Mouse (Mus musculus): Measurements from ENCODE around the gene Batf3. TPM values are rescaled to one million over a fixed set of nuclear protein-coding genes. Genes with fewer than 3 reads are reported as not detected.
A peak's percentile ranks its signal among the peaks of the same experiment; 100 is the strongest.
"Not testable (repeated sequence)": the region's sequence is repeated elsewhere in the genome, so short reads cannot be mapped to it uniquely, and the experiment has no call there.

The Batf3 gene
- total and polyA plus RNA-seq, 2 experiments from 2014 or later: 1.6 to 4.9 TPM

DNA sequence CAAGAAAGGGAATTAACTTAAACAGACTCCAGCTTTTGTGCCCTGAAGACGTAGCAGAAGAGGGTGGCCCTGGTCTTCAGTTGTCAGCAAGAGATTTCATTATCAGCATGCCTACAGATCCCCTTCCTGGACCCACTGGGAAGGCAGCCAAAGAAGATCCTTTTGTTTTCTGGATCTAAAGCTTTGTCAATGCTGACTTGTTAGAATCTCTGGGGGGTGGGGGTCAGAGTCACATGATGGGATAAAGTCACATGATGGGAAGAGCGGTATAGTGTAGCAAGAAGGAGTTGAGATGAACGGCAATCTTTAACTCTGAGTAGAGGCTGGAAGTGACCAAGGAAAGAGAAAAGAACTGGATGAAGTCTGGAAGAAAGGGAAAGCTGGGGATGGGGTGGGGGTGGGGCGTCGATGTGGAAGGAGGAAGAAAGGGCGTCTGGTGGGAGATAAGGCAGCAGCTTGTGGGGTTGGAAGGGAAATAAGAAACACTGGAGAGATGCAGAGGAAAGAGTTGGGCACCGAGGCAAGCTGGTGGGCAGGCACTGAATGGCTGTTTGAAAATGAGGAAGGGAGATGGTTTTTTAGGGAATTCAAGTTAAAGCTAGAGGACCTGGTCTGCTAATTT lies 41.3 kb downstream of the Batf3 start:
- DNase-seq (ENCODE audit: low spot score): no peak
- ATAC-seq (ENCODE audit: low FRiP score): no peak
- H3K4me3 ChIP-seq (ENCODE audit: low read depth, low read length): no peak overlapping the region
- H3K27ac ChIP-seq (ENCODE audit: low read depth, low read length): no peak overlapping the region
- H3K4me1 ChIP-seq (ENCODE audit: insufficient read depth, low read length): no peaks in the 10 kb centered on the region
- no peak for TF ChIP-seq CTCF (IDR thresholded peaks at IDR 0.05)
- no peak overlapping the region for H3K4me2 ChIP-seq (ENCODE audit: low read depth, low read length, poor library complexity, severe bottlenecking)
- WGBS: 68% methylated on average over 7 of the region's 7 CpGs
- no peaks in the 10 kb centered on the region; the same call in 1 of the 2 replicates for H3K27me3 ChIP-seq (ENCODE audit: insufficient read depth, low read length)
- H3K36me3 ChIP-seq (ENCODE audit: insufficient read depth, low read length): no peaks in the 10 kb centered on the region
- H3K9me3 ChIP-seq (ENCODE audit: low read length): no peaks in the 10 kb centered on the region
- no peak overlapping the region for H3K9ac ChIP-seq (replicated peaks; ENCODE audit: low read length, poor library complexity, severe bottlenecking)

DNA sequence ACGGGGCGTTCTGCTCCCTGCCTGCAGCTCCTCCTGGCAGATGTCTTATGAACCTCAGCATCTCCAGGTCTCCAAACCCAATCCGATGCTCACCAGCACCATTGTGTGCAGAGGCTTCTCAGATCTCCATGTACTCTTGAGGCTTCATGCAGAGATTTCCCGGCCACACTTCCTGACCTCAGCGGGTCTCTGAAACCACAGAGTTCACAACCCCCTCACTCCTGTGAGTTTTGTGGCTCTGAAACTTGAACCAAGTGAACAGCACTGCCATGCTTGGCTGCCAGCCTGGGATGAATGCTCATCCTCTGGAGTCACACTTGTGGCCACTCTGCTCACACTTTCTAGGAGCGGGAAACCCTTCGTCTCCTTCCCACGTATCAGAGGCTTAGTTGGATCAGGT lies 43.3 kb downstream of the Batf3 start:
- H3K4me2 ChIP-seq (ENCODE audit: low read depth, low read length, poor library complexity, severe bottlenecking): no peak overlapping the region
- H3K9me3 ChIP-seq (ENCODE audit: low read length): no peaks in the 10 kb centered on the region
- no peak for TF ChIP-seq CTCF (IDR thresholded peaks at IDR 0.05)
- no peak overlapping the region for H3K4me3 ChIP-seq (ENCODE audit: low read depth, low read length)
- DNase-seq (ENCODE audit: low spot score) (no peak), ATAC-seq (ENCODE audit: low FRiP score) (no peak)
- H3K4me1 ChIP-seq (ENCODE audit: insufficient read depth, low read length): no peaks in the 10 kb centered on the region
- no peaks in the 10 kb centered on the region for H3K36me3 ChIP-seq (ENCODE audit: insufficient read depth, low read length)
- 88% methylated on average over 8 of the region's 8 CpGs for WGBS
- H3K27me3 ChIP-seq (ENCODE audit: insufficient read depth, low read length): no peaks in the 10 kb centered on the region; the same call in 1 of the 2 replicates
- no peak overlapping the region for H3K27ac ChIP-seq (ENCODE audit: low read depth, low read length)
- H3K9ac ChIP-seq (replicated peaks; ENCODE audit: low read length, poor library complexity, severe bottlenecking): no peak overlapping the region

DNA sequence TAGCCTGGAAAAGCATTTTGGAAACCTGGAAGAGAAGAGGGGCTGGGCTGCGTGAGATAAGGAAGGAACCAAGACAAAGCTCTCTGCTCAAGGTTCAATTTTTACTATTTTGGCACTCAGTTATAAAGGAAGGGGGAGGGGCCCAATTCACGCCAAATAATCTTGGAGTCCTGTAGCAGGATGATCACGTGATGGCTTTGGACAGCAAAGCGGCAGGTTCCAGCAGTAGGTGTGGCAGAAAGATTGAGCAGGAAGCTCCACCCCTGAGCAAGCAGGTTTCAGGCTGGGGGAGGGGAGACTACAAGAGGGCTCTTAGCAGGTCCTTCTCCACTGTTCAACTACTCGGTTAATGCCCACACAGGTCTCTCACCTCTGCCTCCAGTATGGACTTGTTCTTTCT lies 51.8 kb downstream of the Batf3 start:
- H3K9me3 ChIP-seq (ENCODE audit: low read length); H3K36me3 ChIP-seq (ENCODE audit: insufficient read depth, low read length); DNase-seq (ENCODE audit: low spot score): not testable (repeated sequence)

DNA sequence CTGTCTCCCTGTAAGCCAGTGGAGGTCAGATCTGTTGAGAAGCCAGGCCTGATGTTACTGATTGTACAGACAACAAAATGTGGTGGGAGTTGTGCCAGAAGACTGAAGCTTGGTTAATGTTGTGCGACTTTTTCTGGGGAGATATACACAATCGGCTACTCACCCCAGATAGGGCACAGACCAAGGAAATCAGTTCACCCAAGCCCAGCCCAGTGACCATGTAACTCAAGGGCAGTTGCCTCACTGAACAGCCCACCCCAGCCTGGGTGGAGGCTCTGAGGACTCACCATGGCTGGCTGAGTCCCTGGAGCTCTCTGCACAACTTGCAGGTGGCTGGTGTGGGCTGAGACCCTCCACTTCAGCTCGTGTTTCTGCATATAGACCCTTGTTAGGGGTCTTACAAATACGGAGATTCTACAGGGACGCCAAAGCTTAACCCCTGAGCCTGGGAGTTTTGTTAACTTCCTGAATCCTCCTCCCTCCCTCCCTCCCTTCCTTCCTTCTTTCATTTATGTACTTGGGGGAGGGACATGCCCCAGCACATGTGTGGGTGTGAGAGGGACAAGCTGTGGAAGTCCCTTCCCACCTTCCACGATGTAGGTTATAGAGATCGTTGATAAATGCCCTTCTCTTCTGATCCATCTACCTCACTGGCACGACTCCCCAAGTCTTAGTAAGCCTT lies 53.4 kb downstream of the Batf3 start:
- no peak for ATAC-seq (ENCODE audit: low FRiP score)
- WGBS: 80% methylated on average over 8 of the region's 8 CpGs

More for the DNA sequence above, 51.8 kb downstream of the Batf3 start:
- H3K4me1 ChIP-seq (ENCODE audit: insufficient read depth, low read length); H3K4me2 ChIP-seq (ENCODE audit: low read depth, low read length, poor library complexity, severe bottlenecking); ATAC-seq (ENCODE audit: low FRiP score); H3K27ac ChIP-seq (ENCODE audit: low read depth, low read length); H3K9ac ChIP-seq (replicated peaks; ENCODE audit: low read length, poor library complexity, severe bottlenecking); H3K4me3 ChIP-seq (ENCODE audit: low read depth, low read length); H3K27me3 ChIP-seq (ENCODE audit: insufficient read depth, low read length): not testable (repeated sequence)
- WGBS: 88% methylated on average over 5 of the region's 5 CpGs

DNA sequence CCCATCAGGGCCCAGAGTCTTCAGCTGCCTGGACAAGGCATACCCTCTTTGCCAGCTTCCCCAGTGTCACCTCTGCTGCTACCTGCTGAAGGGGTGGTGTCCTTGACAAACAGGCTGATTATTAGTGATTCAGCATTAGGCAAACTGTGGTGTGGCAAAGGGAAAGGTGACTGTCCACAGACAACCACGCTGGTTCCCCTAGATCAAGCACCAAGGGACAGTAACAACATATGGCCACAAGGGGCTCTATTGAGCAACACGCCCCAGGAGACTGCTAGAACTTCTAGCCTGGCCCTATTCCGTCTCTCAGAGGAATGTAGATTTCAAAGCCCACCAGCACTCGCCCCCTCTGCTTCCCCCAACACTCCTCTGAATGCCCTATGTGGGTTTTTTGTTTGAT lies 55.4 kb downstream of the Batf3 start:
- 13% methylated on average over 4 of the region's 4 CpGs for WGBS
- ATAC-seq (ENCODE audit: low FRiP score): no peak
- no peak overlapping the region for H3K4me3 ChIP-seq (ENCODE audit: low read depth, low read length)
- H3K27me3 ChIP-seq (ENCODE audit: insufficient read depth, low read length): no peaks in the 10 kb centered on the region
- H3K27ac ChIP-seq (ENCODE audit: low read depth, low read length): no peak overlapping the region
- H3K36me3 ChIP-seq (ENCODE audit: insufficient read depth, low read length): no peaks in the 10 kb centered on the region
- H3K4me2 ChIP-seq (ENCODE audit: low read depth, low read length, poor library complexity, severe bottlenecking): no peak overlapping the region
- no peaks in the 10 kb centered on the region for H3K4me1 ChIP-seq (ENCODE audit: insufficient read depth, low read length)
- H3K9me3 ChIP-seq (ENCODE audit: low read length): no peaks in the 10 kb centered on the region
- TF ChIP-seq CTCF (IDR thresholded peaks at IDR 0.05): peak; percentile 74
- DNase-seq (ENCODE audit: low spot score): peak; percentile 49
- H3K9ac ChIP-seq (replicated peaks; ENCODE audit: low read length, poor library complexity, severe bottlenecking): no peak overlapping the region

More for the DNA sequence above, 53.4 kb downstream of the Batf3 start:
- H3K4me2 ChIP-seq (ENCODE audit: low read depth, low read length, poor library complexity, severe bottlenecking): no peak overlapping the region
- H3K4me1 ChIP-seq (ENCODE audit: insufficient read depth, low read length): no peaks in the 10 kb centered on the region
- no peaks in the 10 kb centered on the region for H3K9me3 ChIP-seq (ENCODE audit: low read length)
- no peaks in the 10 kb centered on the region for H3K27me3 ChIP-seq (ENCODE audit: insufficient read depth, low read length)
- H3K27ac ChIP-seq (ENCODE audit: low read depth, low read length): no peak overlapping the region
- no peak for TF ChIP-seq CTCF (IDR thresholded peaks at IDR 0.05)
- no peak for DNase-seq (ENCODE audit: low spot score)
- no peak overlapping the region for H3K9ac ChIP-seq (replicated peaks; ENCODE audit: low read length, poor library complexity, severe bottlenecking)
- H3K4me3 ChIP-seq (ENCODE audit: low read depth, low read length): no peak overlapping the region
- no peaks in the 10 kb centered on the region for H3K36me3 ChIP-seq (ENCODE audit: insufficient read depth, low read length)

DNA sequence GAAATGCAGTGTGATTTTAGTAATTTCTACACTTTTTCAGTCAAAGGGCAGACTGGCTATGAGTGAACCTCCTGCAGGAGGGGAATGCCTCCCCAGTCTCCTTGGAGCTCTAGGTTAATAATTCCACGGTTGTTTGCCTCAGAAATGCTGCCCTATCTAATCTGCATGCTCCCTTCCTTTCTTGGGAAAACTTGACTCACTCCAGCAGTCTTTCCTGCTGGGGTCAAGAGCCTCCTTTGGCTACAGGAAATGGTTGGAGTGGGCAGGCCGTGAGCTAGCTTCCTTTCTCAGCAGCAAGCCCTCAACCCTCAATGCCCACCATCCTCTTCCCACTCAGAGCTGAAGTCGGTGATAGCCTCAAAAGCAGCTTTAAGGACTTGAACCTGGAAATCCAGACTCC lies 56.7 kb downstream of the Batf3 start:
- Histone ChIP-seq H3K9ac (replicated peaks; ENCODE audit: low read length, poor library complexity, severe bottlenecking) (no peak overlapping the region), H3K27ac (ENCODE audit: low read depth, low read length) (no peak overlapping the region), H3K4me2 (ENCODE audit: low read depth, low read length, poor library complexity, severe bottlenecking) (no peak overlapping the region), H3K4me1 (ENCODE audit: insufficient read depth, low read length) (no peaks in the 10 kb centered on the region), H3K36me3 (ENCODE audit: insufficient read depth, low read length) (no peaks in the 10 kb centered on the region), H3K9me3 (ENCODE audit: low read length) (no peaks in the 10 kb centered on the region), H3K27me3 (ENCODE audit: insufficient read depth, low read length) (no peaks in the 10 kb centered on the region), H3K4me3 (ENCODE audit: low read depth, low read length) (no peak overlapping the region)
- WGBS: 69% methylated on average over 3 of the region's 3 CpGs
- TF ChIP-seq CTCF (IDR thresholded peaks at IDR 0.05): no peak
- DNase-seq (ENCODE audit: low spot score) (no peak), ATAC-seq (ENCODE audit: low FRiP score) (no peak)

Other genes starting within 250 kb of the Batf3 start
- gene Rps6kc1, start 186.1 kb upstream of the Batf3 start, total RNA-seq (2014; rRNA removed): 44.7 and 47.9 TPM in 2 replicates
- gene Rps6kc1, start 186.1 kb upstream of the Batf3 start, polyA plus RNA-seq (2015; fragmentation: Nextera tagmentation; extraction: Ambion mirVana): 26.9 and 28.6 TPM in 2 replicates
- gene Angel2, start 172.7 kb upstream of the Batf3 start, total RNA-seq (2014; rRNA removed): 31.4 and 40.1 TPM in 2 replicates
- 40.4 and 41.6 TPM in 2 replicates for gene Angel2, start 172.7 kb upstream of the Batf3 start, polyA plus RNA-seq (2015; fragmentation: Nextera tagmentation; extraction: Ambion mirVana)
- gene Vash2, start 118.6 kb upstream of the Batf3 start, total RNA-seq (2014; rRNA removed): 46.1 and 51.2 TPM in 2 replicates
- 48.8 and 49.5 TPM in 2 replicates for gene Vash2, start 118.6 kb upstream of the Batf3 start, polyA plus RNA-seq (2015; fragmentation: Nextera tagmentation; extraction: Ambion mirVana)
- 32.3 and 36.9 TPM in 2 replicates for gene Flvcr1, start 71.7 kb upstream of the Batf3 start, total RNA-seq (2014; rRNA removed)
- 8.2 and 9.2 TPM in 2 replicates for gene Flvcr1, start 71.7 kb upstream of the Batf3 start, polyA plus RNA-seq (2015; fragmentation: Nextera tagmentation; extraction: Ambion mirVana)
- not detected in 2 replicates for gene Spata45, start 61.2 kb upstream of the Batf3 start, total RNA-seq (2014; rRNA removed)
- not detected in 2 replicates for gene Spata45, start 61.2 kb upstream of the Batf3 start, polyA plus RNA-seq (2015; fragmentation: Nextera tagmentation; extraction: Ambion mirVana)
- 21.5 and 39.0 TPM in 2 replicates for gene Tatdn3, start 34.9 kb upstream of the Batf3 start, total RNA-seq (2014; rRNA removed)
- 12.8 and 14.7 TPM in 2 replicates for gene Tatdn3, start 34.9 kb upstream of the Batf3 start, polyA plus RNA-seq (2015; fragmentation: Nextera tagmentation; extraction: Ambion mirVana)
- 1.6 and 1.9 TPM in 2 replicates for gene Nsl1, start 34.8 kb upstream of the Batf3 start, total RNA-seq (2014; rRNA removed)
- 1.8 and 1.9 TPM in 2 replicates for gene Nsl1, start 34.8 kb upstream of the Batf3 start, polyA plus RNA-seq (2015; fragmentation: Nextera tagmentation; extraction: Ambion mirVana)
- gene Fam71a, start 67.0 kb downstream of the Batf3 start, total RNA-seq (2014; rRNA removed): not detected in 2 replicates
- gene Fam71a, start 67.0 kb downstream of the Batf3 start, polyA plus RNA-seq (2015; fragmentation: Nextera tagmentation; extraction: Ambion mirVana): not detected in 2 replicates
- gene Atf3, start 120.2 kb downstream of the Batf3 start, total RNA-seq (2014; rRNA removed): 0.80 and 3.5 TPM in 2 replicates
- 1.2 and 1.3 TPM in 2 replicates for gene Atf3, start 120.2 kb downstream of the Batf3 start, polyA plus RNA-seq (2015; fragmentation: Nextera tagmentation; extraction: Ambion mirVana)
- 168 and 184 TPM in 2 replicates for gene Nenf, start 220.3 kb downstream of the Batf3 start, total RNA-seq (2014; rRNA removed)
- 185 and 200 TPM in 2 replicates for gene Nenf, start 220.3 kb downstream of the Batf3 start, polyA plus RNA-seq (2015; fragmentation: Nextera tagmentation; extraction: Ambion mirVana)
- gene Tmem206, start 228.1 kb downstream of the Batf3 start, total RNA-seq (2014; rRNA removed): 19.7 and 23.2 TPM in 2 replicates
- 27.6 and 28.3 TPM in 2 replicates for gene Tmem206, start 228.1 kb downstream of the Batf3 start, polyA plus RNA-seq (2015; fragmentation: Nextera tagmentation; extraction: Ambion mirVana)